Mouse (Mus musculus) embryonic fibroblast, embryonic 13.5 days (primary cell): ENCODE results near the gene Gpr6. TPM values are rescaled to one million over a fixed set of nuclear protein-coding genes. Genes with fewer than 3 reads are reported as not detected.

Experiments
- H3K27ac ChIP-seq: 2 replicates; pipeline ENCODE4 v1.5.1; 2012; ENCODE audit warnings: low read length, control low read depth, inconsistent platforms; ENCODE audit not compliant: insufficient read depth
- H3K4me1 ChIP-seq: 2 replicates; pipeline ENCODE4 v1.6.1; 2011; ENCODE audit warnings: low read length; ENCODE audit not compliant: control insufficient read depth, insufficient read depth
- H3K4me3 ChIP-seq: 2 replicates; pipeline ENCODE4 v1.5.1; 2011; ENCODE audit warnings: mild to moderate bottlenecking, control low read depth, low read length; ENCODE audit not compliant: insufficient read depth
- CTCF ChIP-seq: IDR thresholded peaks from 2 replicates; pipeline ENCODE4 v1.5.1; 2011; ENCODE audit warnings: mild to moderate bottlenecking, control low read depth, low read length, moderate library complexity, borderline replicate concordance; ENCODE audit not compliant: insufficient read depth
- POLR2A ChIP-seq: IDR thresholded peaks from 2 replicates; pipeline ENCODE4 v1.6.1; 2011; ENCODE audit warnings: low read depth, mild to moderate bottlenecking, control low read depth, low read length, moderate library complexity
- polyA plus RNA-seq: library from polyadenylated mRNA; stranded (reverse); fragments of >200 nt; gene quantifications from 2 replicates; pipeline ENCODE4 v1.2.4, GENCODE M21; 2011; ENCODE audit warnings: low read depth; ENCODE audit not compliant: missing spikeins, insufficient read length

Gene Gpr6
- not detected in 2 replicates for polyA plus RNA-seq

DNA sequence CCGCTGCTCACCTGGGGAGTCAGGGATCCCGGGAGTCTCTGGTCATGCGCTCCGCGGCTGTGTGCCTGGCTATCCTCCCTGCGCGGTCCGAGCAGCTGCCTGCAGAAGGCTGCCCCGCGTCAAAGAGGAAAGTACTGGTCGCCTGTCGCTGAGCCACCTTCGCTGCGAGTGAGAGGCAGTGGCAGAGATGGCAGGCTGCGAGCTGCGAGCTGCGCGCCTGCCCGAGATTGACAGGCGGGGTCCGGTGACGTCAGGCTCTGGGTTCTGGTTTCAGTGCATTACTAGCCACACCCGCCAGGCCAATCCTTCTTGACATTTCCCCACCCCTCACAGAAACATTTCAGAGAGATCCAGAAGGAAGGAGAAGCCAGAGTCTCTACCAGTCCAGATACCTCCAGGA is at the start of gene Gpr6:
Gene Gpr6, minus strand, starts transcription at position 170 of the 400 bp plus-strand sequence.
- H3K4me1 ChIP-seq = no peaks in the 10 kb centered on the region
- H3K4me3 ChIP-seq = no peak within 1 kb of the TSS
- TF ChIP-seq POLR2A (no peak), CTCF (no peak)
- H3K27ac ChIP-seq = no peak within 1 kb of the TSS

DNA sequence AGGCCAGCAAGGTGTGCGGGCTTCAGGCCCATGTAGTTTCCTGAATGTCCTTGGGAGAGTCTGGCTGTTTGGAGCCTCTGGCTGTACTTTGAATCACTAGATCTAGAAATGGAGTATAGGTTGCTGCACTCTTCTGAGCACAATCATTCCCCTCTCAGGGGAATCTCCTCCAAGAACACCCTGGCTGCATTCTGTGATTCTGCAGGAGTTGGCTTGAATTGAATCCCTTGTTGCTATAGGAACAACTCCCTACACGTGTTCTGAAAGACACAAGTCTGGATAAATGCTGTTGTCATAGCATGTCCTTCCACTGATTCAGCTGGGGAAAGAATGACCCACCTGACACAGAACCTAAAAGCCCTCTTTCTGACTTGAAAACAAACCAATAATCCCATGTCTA is 28.0 kb upstream of the Gpr6 start:
- no peak for TF ChIP-seq POLR2A
- no peak for TF ChIP-seq CTCF
- H3K4me1 ChIP-seq = no peaks in the 10 kb centered on the region
- H3K27ac ChIP-seq = no peak overlapping the region
- H3K4me3 ChIP-seq = no peak overlapping the region

DNA sequence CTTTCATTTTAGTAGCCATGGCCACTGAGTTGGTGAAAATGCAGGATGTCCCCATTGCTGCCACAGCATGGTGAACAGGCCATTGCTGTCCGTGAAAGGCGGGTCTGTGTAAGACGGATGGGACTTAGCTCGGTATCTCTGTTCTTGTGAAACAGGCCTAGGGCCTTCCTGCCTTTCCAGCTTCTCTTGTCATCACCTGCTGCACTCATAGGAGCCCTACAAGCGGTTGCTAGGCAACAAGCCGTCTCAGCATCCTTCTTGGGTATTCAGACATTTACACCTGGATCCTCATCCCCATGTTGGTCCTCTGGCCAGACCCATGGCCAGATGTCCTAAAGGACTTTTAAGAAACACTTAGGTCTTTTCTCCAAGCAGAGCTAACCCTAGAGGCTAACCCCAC is 26.1 kb upstream of the Gpr6 start:
- TF ChIP-seq POLR2A = no peak
- TF ChIP-seq CTCF = no peak
- no peak overlapping the region for H3K4me3 ChIP-seq
- H3K4me1 ChIP-seq = no peaks in the 10 kb centered on the region
- no peak overlapping the region for H3K27ac ChIP-seq

DNA sequence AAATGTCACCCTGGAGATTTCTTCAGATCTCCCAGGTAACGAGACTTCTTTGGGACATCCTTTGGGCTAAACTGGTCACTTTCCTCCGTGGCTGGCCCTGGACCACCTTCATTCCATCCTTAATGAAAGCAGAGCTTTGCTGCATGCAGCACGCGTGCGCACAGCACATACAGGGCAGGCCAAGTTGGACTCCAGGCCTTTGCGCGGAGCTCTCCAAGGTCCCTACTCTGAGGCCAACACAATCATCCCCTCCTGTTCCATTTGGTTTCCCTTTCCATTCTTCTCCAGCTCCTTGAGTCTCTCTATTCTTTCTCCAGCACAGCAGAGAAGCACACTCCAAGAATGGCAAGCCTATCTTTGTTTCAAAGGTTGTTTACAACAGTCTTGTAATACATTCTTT is 16.8 kb upstream of the Gpr6 start:
- TF ChIP-seq POLR2A (no peak), CTCF (no peak)
- Histone ChIP-seq H3K4me3 (no peak overlapping the region), H3K27ac (no peak overlapping the region), H3K4me1 (no peaks in the 10 kb centered on the region)

DNA sequence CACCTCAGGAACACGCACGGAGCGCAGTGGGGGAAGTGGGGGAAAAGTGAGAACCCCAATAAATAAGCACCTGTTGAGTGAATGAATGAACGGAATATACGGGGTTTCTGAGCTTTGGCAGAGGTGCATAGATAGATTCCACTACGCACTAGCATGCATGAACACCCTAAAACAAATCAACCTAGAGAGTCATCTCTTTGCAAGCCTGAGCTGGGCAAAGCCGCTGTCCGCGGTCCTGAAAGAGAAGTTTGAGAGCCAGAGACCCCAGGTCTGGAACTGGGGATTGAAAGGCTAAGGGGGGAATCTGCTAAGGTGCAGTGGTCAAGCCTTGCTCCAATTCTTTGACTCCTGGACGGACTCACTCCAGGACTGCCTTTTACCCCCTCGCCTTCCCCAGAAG is 389 bp downstream of the Gpr6 start:
- Histone ChIP-seq H3K27ac (no peak overlapping the region), H3K4me3 (no peak overlapping the region), H3K4me1 (no peaks in the 10 kb centered on the region)
- TF ChIP-seq POLR2A (no peak), CTCF (no peak)

DNA sequence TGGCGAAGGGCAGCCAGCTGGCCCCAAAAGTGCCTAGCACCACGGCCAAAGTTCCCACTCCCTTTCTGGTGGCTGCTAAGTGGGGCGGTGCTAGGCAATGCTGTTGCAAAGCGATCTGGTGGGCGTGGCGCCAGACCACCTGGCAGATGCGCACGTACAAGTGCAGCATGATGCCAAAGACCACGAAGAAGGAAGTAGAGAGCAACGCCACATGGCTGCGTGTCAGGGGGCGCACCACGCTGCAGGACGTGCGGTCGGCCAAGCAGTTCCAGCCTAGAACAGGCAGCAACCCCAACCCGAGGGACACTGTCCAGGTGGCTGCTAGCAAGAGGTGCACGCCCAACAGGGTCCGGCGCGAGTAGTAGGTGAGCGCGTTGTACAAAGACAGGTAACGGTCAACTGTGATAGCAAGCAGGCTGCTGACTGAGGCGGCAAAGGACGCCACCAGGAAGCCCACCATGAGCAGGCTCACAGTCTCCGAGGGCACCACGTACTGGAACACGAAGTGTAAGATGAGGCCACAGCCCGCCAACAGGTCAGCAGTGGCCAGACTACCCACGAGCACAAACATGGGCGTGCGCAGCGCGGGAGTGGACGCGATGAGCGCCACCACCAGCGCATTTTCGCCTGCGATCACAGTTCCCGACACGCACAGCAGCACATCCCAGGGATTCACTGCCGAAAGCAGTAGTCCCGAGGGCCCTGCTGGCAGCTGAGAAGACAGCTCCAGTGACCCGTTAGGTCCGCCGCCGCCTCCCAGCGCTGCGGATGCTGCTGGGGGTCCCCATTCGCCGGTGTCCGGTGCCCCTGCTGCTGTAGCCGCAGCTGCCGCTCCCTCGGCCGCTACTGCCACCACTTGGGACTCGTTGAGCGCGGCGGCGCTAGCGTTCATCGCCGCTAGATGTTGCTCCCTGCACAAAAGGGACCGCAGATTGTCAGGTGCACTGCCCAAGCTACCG is 1.1 kb downstream of the Gpr6 start:
- no peaks in the 10 kb centered on the region for H3K4me1 ChIP-seq
- H3K4me3 ChIP-seq = no peak overlapping the region
- TF ChIP-seq POLR2A (no peak), CTCF (no peak)
- H3K27ac ChIP-seq = no peak overlapping the region

DNA sequence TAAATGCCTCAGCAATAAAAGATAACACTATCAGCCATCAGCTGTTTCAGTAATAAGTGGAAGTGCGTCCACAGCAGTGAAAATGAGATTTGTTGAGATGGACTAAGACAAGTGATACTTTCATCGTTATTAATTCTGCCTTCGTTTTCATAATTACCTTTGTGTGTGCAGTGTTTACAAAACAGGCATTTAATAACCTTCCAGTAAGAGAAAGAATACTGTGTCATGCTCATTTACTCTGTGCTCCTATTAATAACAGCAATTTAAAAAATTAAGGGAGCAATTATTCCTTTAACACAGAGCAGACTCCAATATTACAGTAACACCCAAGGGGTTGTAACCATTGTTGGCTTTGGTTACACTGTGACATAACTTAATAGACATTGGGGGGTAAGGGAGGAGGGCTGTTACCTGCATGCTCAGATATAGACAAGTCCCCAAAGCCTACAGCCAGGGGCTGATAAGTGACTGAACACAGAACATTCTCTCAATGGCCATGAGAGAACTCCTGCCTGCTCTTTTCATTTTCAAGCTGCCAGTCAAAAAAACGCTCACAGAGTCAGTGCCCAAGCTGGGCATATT is 11.7 kb downstream of the Gpr6 start:
- no peaks in the 10 kb centered on the region for H3K4me1 ChIP-seq
- TF ChIP-seq CTCF (no peak), POLR2A (no peak)
- no peak overlapping the region for H3K4me3 ChIP-seq

DNA sequence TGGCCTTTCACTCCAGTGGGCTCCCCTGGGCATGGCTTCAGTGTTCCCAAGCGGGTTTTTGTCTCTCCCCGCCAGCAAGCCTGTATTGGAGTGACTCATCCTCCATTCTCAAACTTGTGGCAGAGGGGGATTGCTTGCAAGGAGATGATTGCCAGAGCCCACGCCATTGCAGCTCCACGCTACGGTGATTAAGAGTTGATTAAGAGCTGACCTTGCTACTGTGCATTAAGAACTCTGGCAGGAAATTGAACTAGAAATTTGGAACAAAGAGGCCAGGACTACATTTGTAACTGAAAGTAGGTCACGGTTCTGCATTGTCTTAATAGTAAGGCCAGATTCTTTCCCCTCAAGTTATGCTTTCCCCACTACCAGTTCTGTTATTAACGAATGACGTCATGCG is 16.5 kb downstream of the Gpr6 start:
- Histone ChIP-seq H3K4me3 (no peak overlapping the region), H3K4me1 (no peaks in the 10 kb centered on the region), H3K27ac (no peak overlapping the region)
- TF ChIP-seq POLR2A = no peak
- no peak for TF ChIP-seq CTCF

More for the DNA sequence above, 11.7 kb downstream of the Gpr6 start:
- no peak overlapping the region for H3K27ac ChIP-seq

DNA sequence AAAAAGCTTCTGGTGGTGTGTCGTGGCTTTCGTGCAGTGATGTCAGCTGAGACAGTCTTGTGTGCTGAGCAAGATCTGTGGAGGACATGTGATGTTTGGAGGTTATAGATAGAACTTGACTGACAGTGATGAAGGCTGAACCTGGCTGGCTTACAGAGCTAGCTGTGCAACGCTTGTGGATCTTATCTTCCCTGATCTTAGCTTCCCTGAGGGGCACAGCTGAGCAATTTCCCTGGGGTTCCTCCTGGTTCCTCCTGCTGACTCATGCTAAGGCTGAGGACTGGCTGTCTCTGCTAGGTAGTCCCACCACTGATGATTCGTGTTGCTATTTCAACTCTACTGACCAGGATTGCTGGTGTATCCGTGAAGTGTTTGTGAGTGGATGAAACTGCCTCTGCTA is 18.1 kb downstream of the Gpr6 start:
- H3K27ac ChIP-seq = no peak overlapping the region
- no peak overlapping the region for H3K4me3 ChIP-seq
- TF ChIP-seq CTCF = no peak
- no peak for TF ChIP-seq POLR2A
- no peaks in the 10 kb centered on the region for H3K4me1 ChIP-seq

DNA sequence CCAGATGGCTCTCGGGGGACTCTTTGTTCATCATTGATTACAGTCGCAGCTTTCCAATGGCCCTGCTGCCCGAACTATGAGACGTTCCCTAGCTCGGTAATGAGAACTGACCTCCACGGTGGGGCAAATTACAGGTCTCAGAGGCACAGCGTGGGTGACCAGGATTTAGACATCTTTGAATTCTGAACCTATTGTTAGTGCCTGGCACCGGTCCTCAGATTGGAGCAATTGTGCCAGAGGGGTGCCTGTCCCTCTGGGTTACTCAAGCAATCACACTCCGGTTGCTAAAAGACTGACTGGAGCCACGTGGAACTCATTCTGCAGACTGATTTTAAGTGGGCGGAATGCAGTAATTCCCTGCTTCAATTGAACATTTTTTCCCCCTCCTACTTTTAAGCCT is 29.8 kb downstream of the Gpr6 start:
- no peak overlapping the region for H3K27ac ChIP-seq
- no peak overlapping the region for H3K4me3 ChIP-seq
- no peak for TF ChIP-seq POLR2A
- no peak for TF ChIP-seq CTCF

More for the DNA sequence above, 29.8 kb downstream of the Gpr6 start:
- no peaks in the 10 kb centered on the region for H3K4me1 ChIP-seq
